Mouse (Mus musculus) inflammation-experienced regulatory T-cells, adult 6 months (primary cell): ENCODE data around the gene Phf2. TPM values are rescaled to one million over a fixed set of nuclear protein-coding genes. Genes with fewer than 3 reads are reported as not detected.

Experiments used
- ATAC-seq: one replicate; pipeline ENCODE4 v1.8.0; 2017
- polyA plus RNA-seq, 3 experiments: library from polyadenylated mRNA; unstranded; fragments of 100-300 nt; shearing (Covaris generic); gene quantifications; one replicate each; pipeline ENCODE4 v1.2.1; 2017

Phf2 gene
- polyA plus RNA-seq, 3 experiments from 2014 or later: 2.4 to 3.7 (median 3.0) TPM

DNA sequence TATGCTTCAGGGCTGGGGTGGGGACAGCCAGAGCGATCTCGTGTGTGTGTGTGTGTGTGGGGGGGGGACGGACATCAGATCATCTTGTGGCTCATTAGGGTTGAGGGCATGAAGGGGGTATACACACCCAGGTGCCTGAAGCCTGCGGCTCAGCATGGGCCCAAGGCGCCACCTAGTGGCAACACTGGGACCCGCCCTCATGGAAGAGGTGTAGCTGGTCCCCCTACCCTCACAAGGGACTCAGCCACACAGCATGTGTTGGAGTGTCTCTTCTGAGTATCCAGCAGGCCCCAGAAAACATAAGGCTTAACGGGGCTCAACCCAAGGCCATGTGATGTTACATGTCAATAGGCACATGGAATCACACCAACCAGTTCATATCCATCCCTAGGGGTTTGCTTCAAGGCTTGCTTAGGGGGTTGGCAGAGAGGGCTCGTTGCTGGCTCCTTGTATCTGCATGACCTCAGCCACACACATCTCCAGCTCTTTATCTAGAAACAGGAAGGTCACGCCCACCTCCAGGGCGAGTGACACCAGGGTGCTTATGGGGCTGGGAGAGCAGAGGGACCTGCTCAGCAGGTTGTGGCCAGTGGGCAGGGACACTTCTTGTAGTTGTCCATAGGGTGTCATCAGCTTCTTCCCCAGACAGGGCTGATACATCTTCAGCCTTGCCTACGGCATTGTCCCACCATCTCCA is 69.9 kb downstream of the Phf2 start:
- no peak for ATAC-seq

DNA sequence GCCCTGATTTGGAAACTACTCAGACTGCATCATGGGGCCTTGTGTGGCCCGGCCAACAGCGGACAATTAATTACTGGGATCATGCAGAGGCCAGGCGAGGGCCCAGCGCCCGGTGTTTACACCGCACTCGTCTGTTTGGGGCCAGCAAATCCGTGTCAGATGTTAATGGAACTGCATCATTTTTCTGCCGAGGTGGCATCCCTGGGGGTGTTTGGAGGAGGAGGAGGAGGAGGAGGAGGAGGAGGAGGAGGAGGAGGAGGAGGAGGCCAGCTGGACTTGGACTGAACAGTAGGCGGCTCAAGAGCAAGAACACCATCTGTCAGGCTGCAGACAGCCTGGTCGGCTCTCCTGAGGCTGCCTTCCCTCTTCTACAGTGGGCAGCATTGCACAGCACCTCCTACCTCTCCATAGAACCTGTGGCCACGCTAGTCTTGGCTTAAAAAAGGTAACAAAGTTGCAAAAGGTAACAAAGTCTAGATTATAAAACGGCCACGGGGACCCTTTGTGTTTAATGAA is 72.6 kb downstream of the Phf2 start:
- no peak for ATAC-seq

DNA sequence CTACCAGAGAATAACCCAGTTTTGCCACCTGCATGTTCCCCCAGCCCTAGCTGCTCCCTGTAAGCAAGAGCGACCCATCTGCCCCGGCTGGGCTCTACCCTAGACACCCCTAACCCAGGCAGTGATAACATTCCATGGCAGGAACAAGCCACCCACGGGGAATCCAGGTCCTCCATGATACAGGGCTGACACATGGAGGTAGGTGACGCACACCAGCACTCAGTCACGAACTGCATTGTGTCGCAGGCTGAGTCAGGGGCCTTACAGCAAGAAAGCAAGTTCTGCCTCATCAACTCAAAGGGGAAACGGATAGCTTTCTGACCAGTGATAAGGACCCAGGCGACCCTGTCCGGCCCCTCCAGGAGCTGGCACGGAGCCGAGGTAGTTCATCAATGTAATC is 74.0 kb downstream of the Phf2 start:
- ATAC-seq: no peak

DNA sequence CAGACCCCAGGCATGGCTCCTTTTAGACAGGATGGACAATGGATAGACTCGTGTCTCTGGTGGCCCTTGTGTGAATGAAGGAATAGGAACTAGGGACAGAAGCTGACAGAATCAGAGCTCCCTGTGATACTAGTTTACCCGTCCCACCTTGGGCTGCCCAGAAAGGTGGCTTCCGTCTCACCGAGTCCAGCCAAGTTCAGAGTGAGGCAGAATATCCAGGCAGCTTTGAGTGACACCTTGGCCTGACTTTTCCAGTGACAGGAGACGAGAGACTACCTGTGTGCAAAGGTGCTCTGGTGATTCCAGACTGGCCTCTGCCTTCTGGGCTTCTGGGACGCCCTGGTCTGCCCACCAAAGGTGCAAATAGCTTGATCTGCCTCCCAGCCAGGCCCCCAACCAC is 75.2 kb downstream of the Phf2 start:
- no peak for ATAC-seq

DNA sequence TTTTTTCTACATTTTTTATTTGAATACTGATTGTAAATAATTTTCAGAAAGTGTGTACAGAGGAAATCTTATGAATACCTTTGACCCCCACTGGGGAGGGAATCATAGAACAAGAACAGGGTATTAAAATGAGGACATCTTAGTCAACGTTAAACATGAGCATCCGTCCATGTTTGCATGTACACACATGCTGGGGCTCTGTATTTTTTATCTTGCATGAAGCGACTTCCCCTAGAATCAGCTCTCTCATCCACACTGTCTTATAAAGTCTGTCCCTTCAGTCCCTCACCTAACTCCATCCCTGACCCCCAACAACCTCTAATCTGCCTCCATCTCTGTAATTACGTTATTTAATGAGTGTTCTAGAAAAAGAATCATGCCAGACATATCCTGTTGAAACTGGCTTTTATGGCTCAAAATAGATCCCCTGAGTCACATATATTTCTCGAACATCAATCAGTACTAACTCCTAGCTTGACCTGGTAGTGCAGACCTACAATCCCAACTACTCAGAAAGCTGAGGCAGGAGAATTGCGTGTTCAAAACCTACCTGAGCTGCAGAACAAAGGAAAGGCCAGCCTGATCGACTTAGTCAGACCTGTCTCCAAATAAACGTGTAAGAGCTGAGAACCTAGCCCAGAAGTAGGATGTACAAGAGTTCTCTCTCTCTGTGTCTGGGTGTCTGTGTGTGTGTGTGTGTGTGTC is 86.2 kb downstream of the Phf2 start:
- ATAC-seq: no peak

DNA sequence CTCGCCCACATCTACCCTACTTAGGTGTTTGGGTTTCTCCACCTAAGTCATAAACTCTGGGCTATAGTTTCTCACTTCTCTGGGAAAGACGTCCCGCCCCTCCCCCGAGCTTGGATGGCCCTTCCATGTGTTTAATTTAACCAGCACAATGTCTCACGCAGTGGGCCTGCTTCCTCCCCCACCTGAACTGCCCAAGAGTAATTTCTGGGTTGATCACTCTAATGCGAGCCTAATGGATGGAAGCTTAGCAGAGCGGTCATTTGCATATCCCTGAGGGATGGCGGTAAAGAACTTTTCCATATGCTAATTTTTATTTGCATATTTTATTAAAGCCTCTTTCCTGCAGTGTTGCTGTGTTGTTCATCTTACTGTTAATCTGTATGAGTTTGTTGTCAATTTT is 86.8 kb downstream of the Phf2 start:
- ATAC-seq: no peak

DNA sequence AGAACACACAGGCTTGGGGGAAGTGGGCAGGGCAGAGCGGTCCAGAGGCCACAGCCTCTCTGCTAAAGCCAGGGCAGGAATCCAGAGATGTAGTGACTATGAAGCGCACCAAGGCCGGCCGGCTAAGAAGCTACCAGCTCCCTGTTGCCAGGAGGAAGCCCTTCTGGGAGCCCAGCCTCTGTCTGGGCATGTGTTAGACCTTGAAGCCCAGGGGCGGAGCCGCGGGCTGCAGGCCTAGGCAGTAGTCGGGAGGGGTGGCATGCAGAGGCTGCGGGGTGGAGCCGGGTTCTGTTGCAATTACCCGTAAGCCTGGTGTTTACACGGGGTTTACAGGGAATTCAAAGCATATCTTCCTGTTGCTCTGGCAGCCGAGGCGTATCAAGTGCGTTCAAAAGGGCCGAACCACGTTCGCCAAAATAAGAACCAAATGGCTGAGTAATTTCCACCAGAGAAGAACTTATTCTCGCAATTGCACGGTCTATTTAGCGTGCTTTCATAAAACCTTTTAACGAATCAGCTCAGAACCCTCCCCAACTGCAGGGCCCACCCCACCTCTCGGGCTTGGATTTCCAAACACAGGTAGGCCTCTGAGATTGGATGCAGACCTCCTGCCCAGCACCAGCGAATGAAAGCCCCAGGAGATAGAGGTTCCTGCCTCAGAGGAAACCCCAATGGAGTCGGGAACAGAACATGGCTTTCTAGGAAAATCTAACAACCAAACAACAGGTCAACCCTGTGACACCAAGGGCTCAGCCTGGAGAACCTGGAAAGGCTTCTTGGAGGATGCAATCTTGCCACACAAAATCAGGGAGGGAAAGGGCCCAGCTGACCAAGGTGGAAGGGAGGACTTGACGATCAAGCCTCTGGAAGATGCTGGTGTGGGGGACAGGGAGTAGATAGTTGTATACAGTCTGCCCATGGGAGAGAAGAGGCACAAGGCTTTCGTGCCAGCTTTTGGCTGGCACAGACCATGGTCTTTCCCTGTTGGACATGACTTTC is 87.9 kb downstream of the Phf2 start:
- no peak for ATAC-seq

DNA sequence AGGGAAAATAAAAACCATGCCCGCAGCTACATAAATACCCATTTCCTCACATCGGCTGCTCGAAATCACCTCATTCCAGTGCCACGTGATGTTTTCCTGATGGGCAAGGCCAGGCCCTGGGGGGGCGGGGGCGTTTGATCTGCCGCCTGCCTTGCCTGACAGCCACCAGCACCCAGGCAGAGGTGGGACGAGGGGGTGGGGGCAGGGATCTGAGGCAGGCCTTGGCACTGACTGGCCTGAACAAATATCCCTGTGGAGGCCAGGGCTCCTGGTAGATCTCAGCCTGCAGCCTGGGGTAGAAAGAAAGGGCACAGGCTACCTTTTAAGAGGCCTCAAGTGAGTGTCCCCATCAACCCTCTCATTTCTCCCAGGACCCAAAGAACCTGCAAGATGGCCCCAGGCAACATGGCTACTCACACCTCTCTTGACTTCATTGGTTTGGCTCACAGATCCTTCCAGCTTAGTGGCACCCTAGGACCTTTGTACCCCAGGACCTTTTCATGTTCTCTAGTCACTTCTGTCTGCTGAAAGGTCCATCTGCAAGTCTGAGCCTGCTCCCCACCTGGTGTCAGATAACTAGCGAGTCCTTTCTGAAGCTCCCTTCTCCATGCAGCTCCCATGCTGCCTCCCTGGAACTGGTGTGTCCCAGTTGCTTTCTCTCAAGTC is 90.4 kb downstream of the Phf2 start:
- ATAC-seq: no peak

DNA sequence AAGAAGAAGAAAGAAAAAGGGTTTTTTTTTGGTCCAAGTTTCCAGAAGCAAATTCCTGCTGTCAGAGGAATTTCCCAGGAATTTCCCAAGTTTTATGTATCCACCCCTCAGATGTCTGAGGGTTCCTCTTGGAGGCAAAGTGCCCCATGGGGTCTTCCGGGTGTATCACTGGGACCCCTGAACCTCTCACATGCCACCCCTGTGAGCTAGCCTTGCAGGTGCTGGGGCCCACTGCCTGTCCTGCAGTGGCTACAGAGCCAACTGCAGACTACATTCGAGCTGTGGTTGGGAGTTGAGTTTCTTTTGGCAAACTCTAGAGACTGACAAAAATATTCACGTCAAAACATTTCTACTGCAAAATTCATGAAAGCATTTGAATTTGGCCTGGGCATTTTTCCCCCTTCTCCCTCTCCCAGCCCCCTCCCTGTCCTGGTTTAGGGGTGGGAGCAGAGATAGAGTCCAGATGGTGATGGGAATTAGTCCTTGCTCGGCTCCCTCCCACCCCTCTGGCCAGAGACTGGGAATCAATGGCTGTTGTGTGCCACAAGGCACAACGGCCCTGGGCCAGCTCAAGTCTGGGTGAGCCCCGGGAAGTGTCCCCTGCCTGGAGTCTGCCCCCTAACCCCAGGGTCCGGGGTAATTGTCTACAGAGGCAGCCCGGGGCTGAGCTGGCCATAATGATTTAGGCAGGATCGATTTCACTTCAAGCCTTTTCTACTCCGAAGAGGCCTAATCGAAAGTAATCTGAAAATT is 91.2 kb downstream of the Phf2 start:
- no peak for ATAC-seq

DNA sequence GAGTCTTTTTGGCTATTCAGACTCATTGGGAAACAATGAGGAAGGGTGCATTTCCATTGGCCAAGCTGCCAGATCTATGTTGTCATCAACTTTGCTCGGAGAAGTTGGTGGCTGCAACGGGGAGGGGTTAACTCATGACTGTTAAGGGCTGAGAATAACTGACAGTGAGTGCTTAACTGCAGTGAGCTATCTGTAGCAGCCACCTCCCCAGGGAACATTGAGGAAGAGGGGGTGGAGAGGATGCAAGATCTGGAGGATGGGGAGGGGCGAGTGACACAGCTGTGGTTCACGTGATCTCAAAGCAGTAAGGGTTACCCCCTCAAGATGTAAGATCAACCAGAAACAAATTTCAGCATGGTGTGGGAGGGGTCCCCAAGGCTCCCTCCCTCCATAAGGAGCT is 92.8 kb downstream of the Phf2 start:
- no peak for ATAC-seq

DNA sequence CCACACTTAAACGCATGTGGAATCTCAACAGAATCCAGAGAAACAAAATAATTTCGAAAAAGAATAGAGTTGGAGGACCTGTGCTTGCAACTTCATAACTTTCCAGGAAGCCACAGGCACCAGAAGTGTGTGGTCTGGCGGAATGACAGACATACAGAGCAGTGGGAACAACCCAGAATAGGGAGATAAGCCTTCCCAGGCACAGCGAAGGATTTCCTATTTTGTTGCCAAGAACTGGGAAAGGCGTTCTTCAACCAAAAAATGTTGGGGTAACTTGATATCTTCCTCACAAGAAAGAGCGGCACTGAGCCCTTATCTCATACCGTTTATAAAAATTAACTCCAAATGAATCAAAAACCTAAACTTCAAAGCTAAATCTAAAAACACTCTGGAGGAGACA is 96.4 kb downstream of the Phf2 start:
- ATAC-seq: no peak

DNA sequence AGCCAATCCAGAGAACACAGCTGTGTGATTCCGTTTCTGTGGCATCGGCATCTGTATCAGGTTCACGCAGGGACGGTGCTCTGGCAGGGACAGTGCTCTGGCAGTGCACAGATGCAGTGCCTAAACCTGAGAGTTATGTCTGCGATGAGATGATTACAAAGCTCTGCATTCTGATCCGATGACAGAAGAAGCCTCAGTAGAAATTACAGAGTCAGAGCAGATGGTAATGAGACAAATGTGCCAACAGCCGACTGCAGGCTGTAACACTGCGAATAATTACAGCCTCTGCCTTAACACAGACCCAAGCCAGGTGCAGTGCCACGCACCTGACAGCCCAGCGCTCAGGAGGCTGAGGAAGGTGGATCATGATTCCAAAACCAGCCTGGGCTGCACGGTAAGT is 102.8 kb downstream of the Phf2 start:
- no peak for ATAC-seq

DNA sequence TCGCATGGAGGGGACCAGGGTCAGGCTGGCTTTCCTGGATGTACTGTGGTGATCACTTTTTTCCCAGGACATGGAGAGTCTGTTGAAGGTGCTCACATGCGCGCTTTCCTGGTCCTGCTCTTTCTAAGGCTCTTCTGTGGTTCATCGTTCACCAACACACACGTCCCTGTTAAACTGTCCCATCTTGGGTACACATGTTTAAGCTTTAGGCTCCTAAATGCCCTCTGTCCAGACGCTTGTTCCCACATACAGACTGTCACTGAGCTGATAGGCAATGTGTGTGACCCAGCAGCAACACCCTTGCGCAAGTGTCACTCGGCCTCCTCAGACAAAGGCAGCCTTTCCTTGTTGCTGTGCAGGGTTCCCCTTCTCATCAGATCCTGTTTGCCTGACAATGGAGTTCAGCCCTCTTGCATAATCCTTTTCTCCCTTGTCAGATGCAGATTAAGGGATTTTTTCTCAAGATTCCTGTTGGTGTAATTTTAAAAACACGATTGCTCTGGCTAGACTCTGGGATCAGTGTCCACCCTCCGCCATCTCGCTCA is 107.1 kb downstream of the Phf2 start:
- ATAC-seq: no peak

DNA sequence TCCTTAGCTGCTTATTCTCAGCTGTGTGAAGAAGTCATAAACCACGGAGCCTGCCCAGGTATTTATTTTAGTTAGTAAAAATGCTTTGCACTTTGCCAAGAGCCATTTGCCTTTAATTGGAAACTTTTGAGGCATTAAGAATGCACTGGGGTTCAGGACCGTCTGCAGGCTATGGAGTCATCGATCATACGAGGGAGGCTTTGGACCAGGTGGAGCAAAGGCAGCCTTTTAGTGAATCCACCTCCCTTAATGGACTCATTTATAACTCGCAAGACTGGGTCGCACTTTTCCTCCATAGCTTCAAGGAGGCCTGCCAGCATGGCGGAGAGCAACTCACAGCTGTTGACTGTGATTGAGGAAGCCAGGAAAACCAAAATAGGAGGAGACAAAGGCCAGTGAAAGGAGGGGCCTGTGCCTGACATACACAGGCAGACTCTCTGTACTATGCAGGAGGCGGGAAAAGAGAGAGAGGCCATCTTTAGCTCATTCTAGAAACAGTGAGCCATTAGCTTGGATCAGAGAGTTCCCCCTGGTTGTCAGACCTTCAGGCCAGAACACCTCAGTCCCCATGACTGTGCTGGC is 110.0 kb downstream of the Phf2 start:
- no peak for ATAC-seq

DNA sequence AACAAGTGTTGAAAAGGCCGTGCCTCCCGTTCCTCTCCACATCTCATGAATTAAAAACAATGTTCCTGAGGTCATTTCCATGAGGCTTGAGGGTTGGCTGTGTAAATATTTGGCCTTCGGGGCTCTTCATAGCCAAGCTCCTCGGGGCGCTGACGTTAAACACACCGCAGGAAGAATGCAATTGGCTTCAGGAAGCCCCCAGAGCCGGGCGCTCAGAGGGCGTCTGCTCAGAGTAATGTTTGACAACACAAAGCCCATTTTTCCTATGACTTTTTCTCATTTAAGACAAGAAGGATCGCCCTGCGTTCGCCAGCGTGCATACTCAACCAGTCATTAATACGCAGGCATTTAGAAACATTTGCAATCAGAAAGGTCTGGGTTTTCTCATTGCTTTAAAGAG is 114.2 kb downstream of the Phf2 start:
- no peak for ATAC-seq

Other genes with a start within 250 kb of the Phf2 start
- gene Ptpdc1, start 245.5 kb downstream of the Phf2 start, polyA plus RNA-seq: 1 to 10 TPM in 2 of 3 experiments, under 1 TPM in 1; 0.11 to 1.4 (median 1.2) TPM
- not detected for gene Barx1, start 208.1 kb downstream of the Phf2 start, polyA plus RNA-seq
- 10 to 100 TPM; 30.1 to 34.4 (median 31.5) TPM for gene Fam120a, start 96.9 kb upstream of the Phf2 start, polyA plus RNA-seq